In genomic region chr9:65541126-65542068, GRCm38 (mm10) we compare ENCODE assay signal across 8 mouse cellular contexts. TPM values are rescaled to one million over a fixed set of nuclear protein-coding genes. Genes with fewer than 3 reads are reported as not detected.
DNase-seq lines count a peak whose midpoint lies in the region; TF ChIP-seq lines count a peak whose summit lies in the region.

No protein-coding gene starts in this region.

- H3K79me2 ChIP-seq in heart, adult 2 months (replicated peaks; ENCODE audit: control insufficient read depth, insufficient read depth, low read length): no peaks in the 10 kb centered on the region

- no peak for TF ChIP-seq POLR2A in heart, adult 2 months (IDR thresholded peaks at IDR 0.05; ENCODE audit: insufficient read depth, low read depth, low read length)

- TF ChIP-seq CTCF in heart, adult 2 months (IDR thresholded peaks at IDR 0.05): no peak

- H3K9ac ChIP-seq in heart, adult 2 months (ENCODE audit: low read depth, low read length): no peak overlapping the region

- no peak overlapping the region for H3K4me3 ChIP-seq in heart, adult 2 months
- H3K4me3 ChIP-seq in limb, embryonic 10.5 days: no peak overlapping the region

- H3K4me1 ChIP-seq in heart, adult 2 months (ENCODE audit: control insufficient read depth, insufficient read depth, low read length): peaks cover 18% of the 10 kb centered on the region
- H3K4me1 ChIP-seq in limb, embryonic 10.5 days: peaks cover 11% of the 10 kb centered on the region

- no peaks in the 10 kb centered on the region for H3K9me3 ChIP-seq in limb, embryonic 10.5 days (replicated peaks)

- no peaks in the 10 kb centered on the region for H3K36me3 ChIP-seq in heart, adult 2 months (ENCODE audit: control insufficient read depth, insufficient read depth, low read length)
- H3K36me3 ChIP-seq in limb, embryonic 10.5 days: no peaks in the 10 kb centered on the region

- WGBS in heart, adult 2 months: 41% methylated on average over 13 of the region's 13 CpGs
- WGBS in limb, embryonic 10.5 days: 65% methylated on average over 13 of the region's 13 CpGs

- peak; percentile 39; the same call in 1 of the 2 replicates for TF ChIP-seq EP300 in heart, adult 2 months (IDR thresholded peaks at IDR 0.05; ENCODE audit: insufficient read depth, low read depth, low read length)

- peak overlapping the region; percentile 55 for H3K27ac ChIP-seq in heart, adult 2 months
- H3K27ac ChIP-seq in limb, embryonic 10.5 days: 0 out of 2 replicates have a peak overlapping the region, but pooled peaks have one; percentile 14

- intact Hi-C loops in heart, adult 2 months (cut with DNase I): no loop called here

- peak; percentile 23 for DNase-seq in embryo, embryonic 10 days (ENCODE audit: low spot score)
- no peak for DNase-seq in embryo, embryonic 11 days
- DNase-seq in spleen, adult 18-20 months: peak; percentile 56 to 61
- no peak for DNase-seq in spleen, adult 12 weeks (ENCODE audit: low spot score)
- DNase-seq in heart, adult 2 months: peak; percentile 63 to 75
- no peak for DNase-seq in limb, embryonic 10.5 days (ENCODE audit: low spot score)
- peak; percentile 83 to 85 for DNase-seq in monocyte, adult 2 months (ENCODE audit: low read depth in 1 of 2, low spot score in 2 of 2)
- DNase-seq in cerebellum, postnatal 25 days: no peak

- H3K27me3 ChIP-seq in heart, adult 2 months (ENCODE audit: control insufficient read depth, insufficient read depth, low read length): no peaks in the 10 kb centered on the region
- no peaks in the 10 kb centered on the region for H3K27me3 ChIP-seq in limb, embryonic 10.5 days (ENCODE audit: low read depth, poor library complexity, severe bottlenecking)

RNA-seq across cellular contexts. Expression of gene Ankdd1a, which starts 21.4 kb away (rescaled TPM):
- total RNA-seq in heart, adult 2 months (2021): not detected
- not detected in 2 replicates for polyA plus RNA-seq in heart, adult 2 months (2012; rRNA removed)
- not detected in 2 replicates for polyA plus RNA-seq in limb, embryonic 10.5 days (2016; fragmentation: Nextera tagmentation; extraction: Ambion mirVana)

RNA-seq across cellular contexts. Expression of gene Plekho2, which starts 38.4 kb away (rescaled TPM):
- 10 to 100 TPM in 1 of 2 experiments, 1 to 10 TPM in 1; 9.9 to 11.1 TPM for total RNA-seq in heart, adult 2 months (2021)
- polyA plus RNA-seq in heart, adult 2 months (2012; rRNA removed): 16.5 and 18.8 TPM in 2 replicates
- 10.0 and 13.0 TPM in 2 replicates for polyA plus RNA-seq in limb, embryonic 10.5 days (2016; fragmentation: Nextera tagmentation; extraction: Ambion mirVana)

RNA-seq across cellular contexts. Expression of gene Pif1, which starts 45.6 kb away (rescaled TPM):
- not detected for total RNA-seq in heart, adult 2 months (2021)
- polyA plus RNA-seq in heart, adult 2 months (2012; rRNA removed): 0.18 and 0.23 TPM in 2 replicates
- polyA plus RNA-seq in limb, embryonic 10.5 days (2016; fragmentation: Nextera tagmentation; extraction: Ambion mirVana): 24.5 and 26.7 TPM in 2 replicates

Comparison
In these comparisons a context has a peak if more than half of its experiments do, and no peak if none do; other contexts are left out.
1. DNase-seq: peak in embryo, embryonic 10 days (single experiment), spleen, adult 18-20 months (2 of 2), heart, adult 2 months (2 of 2) and monocyte, adult 2 months (2 of 2); none in embryo, embryonic 11 days (single experiment), spleen, adult 12 weeks (single experiment), limb, embryonic 10.5 days (single experiment) and cerebellum, postnatal 25 days (0 of 2).
2. RNA of gene Pif1, which starts 45.6 kb away (polyA plus RNA-seq): 24.5 to 26.7 TPM in limb, embryonic 10.5 days; 0.18 to 0.23 TPM in heart, adult 2 months; every median in the first group is over 10 times any median in the second.